8 mouse cellular contexts compared by ENCODE assay signal in the genomic region with DNA sequence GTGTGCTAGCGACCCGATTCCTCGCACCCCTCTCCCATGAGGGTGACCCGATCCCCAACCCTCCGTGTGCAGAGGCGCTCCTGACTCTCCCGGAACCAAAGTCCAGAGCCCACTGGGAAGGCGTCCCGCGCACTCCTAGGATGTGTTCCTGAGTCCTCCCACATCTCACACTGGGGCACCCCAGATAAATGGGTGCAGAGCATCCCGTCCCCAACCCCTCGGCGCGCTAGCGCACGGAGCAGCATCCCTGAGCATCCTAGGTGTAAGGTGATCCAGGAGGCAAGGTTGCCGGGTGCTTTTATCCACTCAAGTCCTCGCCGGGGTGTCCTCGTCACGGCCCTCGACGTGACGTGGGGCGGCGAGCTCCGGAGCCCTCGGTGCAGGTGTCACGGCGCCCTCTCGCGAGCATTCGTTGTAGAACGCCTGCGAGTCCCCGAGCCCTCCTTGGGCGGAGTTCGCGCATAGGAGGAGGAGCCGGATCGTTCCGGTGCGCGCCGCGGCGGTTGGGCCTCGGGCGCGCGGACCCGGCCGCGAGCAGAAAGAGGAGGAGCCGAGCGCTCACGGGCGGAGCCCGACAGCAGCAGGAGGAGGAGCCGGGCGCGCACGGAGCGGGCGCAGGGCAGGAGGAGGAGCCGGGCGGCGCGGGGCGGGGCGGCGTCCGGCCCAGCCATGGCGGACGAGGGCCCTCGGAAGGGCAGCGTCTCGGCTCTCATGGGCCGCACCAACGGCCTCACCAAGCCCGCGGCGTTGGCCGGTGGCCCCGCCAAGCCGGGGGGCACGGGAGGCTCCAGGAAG. TPM values are rescaled to one million over a fixed set of nuclear protein-coding genes. Genes with fewer than 3 reads are reported as not detected.
DNase-seq lines count a peak whose midpoint lies in the region; ATAC-seq and TF ChIP-seq lines count a peak whose summit lies in the region.

A gene (minus strand): TSS at position 373 of the 795 bp plus-strand sequence.
A gene (plus strand): TSS at position 535 of the 795 bp plus-strand sequence.

- TF ChIP-seq POLR2A in limb, embryonic 14.5 days (IDR thresholded peaks at IDR 0.05; ENCODE audit: borderline replicate concordance, extremely low read depth, insufficient read depth, insufficient read length): peak; percentile 86; the same call in 1 of the 2 replicates

- peak within 1 kb of the TSS; percentile 91 for H3K27ac ChIP-seq in embryonic facial prominence, embryonic 14.5 days (replicated peaks; ENCODE audit: low read depth, low read length)
- H3K27ac ChIP-seq in limb, embryonic 14.5 days (replicated peaks; ENCODE audit: low read depth, low read length): peak within 1 kb of the TSS; percentile 92
- peak within 1 kb of the TSS; percentile 97 for H3K27ac ChIP-seq in midbrain, postnatal 0 days (ENCODE audit: low read depth, low read length)

- H3K4me2 ChIP-seq in embryonic facial prominence, embryonic 14.5 days (ENCODE audit: low read depth, low read length): peak within 1 kb of the TSS; percentile 85
- H3K4me2 ChIP-seq in limb, embryonic 14.5 days (replicated peaks; ENCODE audit: low read depth, low read length, severe bottlenecking): peak within 1 kb of the TSS; percentile 86
- peak within 1 kb of the TSS; percentile 90 for H3K4me2 ChIP-seq in midbrain, postnatal 0 days (ENCODE audit: low read depth, low read length, poor library complexity, severe bottlenecking)

- TF ChIP-seq CTCF in midbrain, postnatal 0 days (IDR thresholded peaks at IDR 0.05): peak; percentile 82

- H3K27me3 ChIP-seq in embryonic facial prominence, embryonic 14.5 days (replicated peaks; ENCODE audit: control insufficient read depth, insufficient read depth, low read length): no peaks in the 10 kb centered on the region
- no peaks in the 10 kb centered on the region for H3K27me3 ChIP-seq in limb, embryonic 14.5 days (ENCODE audit: control insufficient read depth, insufficient read depth, low read length)
- no peaks in the 10 kb centered on the region for H3K27me3 ChIP-seq in midbrain, postnatal 0 days (ENCODE audit: insufficient read depth, low read length)

- DNase-seq in 3T3-L1 (ENCODE audit: low read depth, low spot score): peak; percentile 97
- peak; percentile 84 to 94 for DNase-seq in adrenal gland, postnatal 4 days (ENCODE audit: low spot score in 2 of 2)
- DNase-seq in embryonic facial prominence, embryonic 14.5 days (ENCODE audit: low spot score): peak; percentile 99
- peak; percentile 94 for DNase-seq in heart, adult 8-10 months (ENCODE audit: low spot score)
- peak; percentile 97 for DNase-seq in kidney, adult 9 months
- peak; percentile 97 for DNase-seq in limb, embryonic 14.5 days (ENCODE audit: low spot score)
- DNase-seq in midbrain, postnatal 0 days (ENCODE audit: low spot score): peak; percentile 98
- peak; percentile 96 to 97 for DNase-seq in spleen, postnatal 14 days (ENCODE audit: low spot score in 2 of 2)

- peak; percentile 94 for ATAC-seq in embryonic facial prominence, embryonic 14.5 days (ENCODE audit: low read depth)
- ATAC-seq in limb, embryonic 14.5 days (ENCODE audit: low FRiP score, low read depth): peak; percentile 93
- peak; percentile 94 for ATAC-seq in midbrain, postnatal 0 days (ENCODE audit: low FRiP score)

- peak within 1 kb of the TSS; percentile 93 for H3K4me3 ChIP-seq in embryonic facial prominence, embryonic 14.5 days (ENCODE audit: low read depth, low read length)
- H3K4me3 ChIP-seq in limb, embryonic 14.5 days (replicated peaks; ENCODE audit: low read length): peak within 1 kb of the TSS; percentile 96
- peak within 1 kb of the TSS; percentile 98 for H3K4me3 ChIP-seq in midbrain, postnatal 0 days (ENCODE audit: low read depth, low read length)

- H3K9me3 ChIP-seq in embryonic facial prominence, embryonic 14.5 days (ENCODE audit: control insufficient read depth, low read length): no peaks in the 10 kb centered on the region
- H3K9me3 ChIP-seq in limb, embryonic 14.5 days (ENCODE audit: control insufficient read depth, low read length): no peaks in the 10 kb centered on the region
- H3K9me3 ChIP-seq in midbrain, postnatal 0 days (ENCODE audit: low read length): no peaks in the 10 kb centered on the region

- under 1% methylated on average over 41 of the region's 87 CpGs for WGBS in embryonic facial prominence, embryonic 14.5 days
- WGBS in limb, embryonic 14.5 days: 1% methylated on average over 70 of the region's 87 CpGs
- under 1% methylated on average over 64 of the region's 87 CpGs for WGBS in midbrain, postnatal 0 days

- H3K36me3 ChIP-seq in embryonic facial prominence, embryonic 14.5 days (ENCODE audit: control insufficient read depth, insufficient read depth, low read length): peaks cover 5% of the 10 kb centered on the region
- peaks cover 9% of the 10 kb centered on the region for H3K36me3 ChIP-seq in limb, embryonic 14.5 days (ENCODE audit: control insufficient read depth, insufficient read depth, low read length)
- H3K36me3 ChIP-seq in midbrain, postnatal 0 days (ENCODE audit: insufficient read depth, low read length): no peaks in the 10 kb centered on the region

- peaks cover 13% of the 10 kb centered on the region; the same call in 1 of the 2 replicates for H3K4me1 ChIP-seq in embryonic facial prominence, embryonic 14.5 days (ENCODE audit: control insufficient read depth, insufficient read depth, low read length)
- peaks cover 14% of the 10 kb centered on the region for H3K4me1 ChIP-seq in limb, embryonic 14.5 days (ENCODE audit: control insufficient read depth, insufficient read depth, low read length)
- peaks cover 7% of the 10 kb centered on the region; the same call in 1 of the 2 replicates for H3K4me1 ChIP-seq in midbrain, postnatal 0 days (ENCODE audit: insufficient read depth, low read length)

- H3K9ac ChIP-seq in embryonic facial prominence, embryonic 14.5 days (ENCODE audit: low read depth, low read length): peak within 1 kb of the TSS; percentile 97
- peak within 1 kb of the TSS; percentile 96 for H3K9ac ChIP-seq in limb, embryonic 14.5 days (ENCODE audit: low read depth, low read length, severe bottlenecking)
- H3K9ac ChIP-seq in midbrain, postnatal 0 days (replicated peaks; ENCODE audit: low read length, poor library complexity, severe bottlenecking): peak within 1 kb of the TSS; percentile 95

RNA-seq across cellular contexts. Expression of the first gene that starts in this region (rescaled TPM):
- total RNA-seq in adrenal gland, postnatal 4 days (2021): 10 to 100 TPM; 26.9 to 28.7 TPM
- 32.6 and 34.7 TPM in 2 replicates for polyA plus RNA-seq in embryonic facial prominence, embryonic 14.5 days (2014; fragmentation: Nextera tagmentation; extraction: Ambion mirVana)
- 1 to 10 TPM; 8.4 to 9.7 (median 9.4) TPM for total RNA-seq in heart, adult 8-10 months (2022)
- polyA plus RNA-seq in limb, embryonic 14.5 days (2012; rRNA removed): 35.9 and 40.7 TPM in 2 replicates
- polyA plus RNA-seq in limb, embryonic 14.5 days (2014; fragmentation: Nextera tagmentation; extraction: Ambion mirVana): 34.8 and 39.2 TPM in 2 replicates
- 32.2 and 32.7 TPM in 2 replicates for total RNA-seq in midbrain, postnatal 0 days (2014; rRNA removed)
- polyA plus RNA-seq in midbrain, postnatal 0 days (2015; fragmentation: Nextera tagmentation; extraction: Ambion mirVana): 26.8 and 29.0 TPM in 2 replicates

RNA-seq across cellular contexts. Expression of the second gene that starts in this region (rescaled TPM):
- total RNA-seq in adrenal gland, postnatal 4 days (2021): 100 to 1,000 TPM; 135 to 137 TPM
- polyA plus RNA-seq in embryonic facial prominence, embryonic 14.5 days (2014; fragmentation: Nextera tagmentation; extraction: Ambion mirVana): 115 and 117 TPM in 2 replicates
- 10 to 100 TPM; 75.8 to 84.1 (median 80.2) TPM for total RNA-seq in heart, adult 8-10 months (2022)
- 81.6 and 83.7 TPM in 2 replicates for polyA plus RNA-seq in limb, embryonic 14.5 days (2012; rRNA removed)
- polyA plus RNA-seq in limb, embryonic 14.5 days (2014; fragmentation: Nextera tagmentation; extraction: Ambion mirVana): 110 and 115 TPM in 2 replicates
- total RNA-seq in midbrain, postnatal 0 days (2014; rRNA removed): 100 and 106 TPM in 2 replicates
- polyA plus RNA-seq in midbrain, postnatal 0 days (2015; fragmentation: Nextera tagmentation; extraction: Ambion mirVana): 57.3 and 59.3 TPM in 2 replicates

Comparison
In these comparisons a context has a peak if more than half of its experiments do, and no peak if none do; other contexts are left out.
1. Peak in every context shown above with its lines: DNase-seq, ATAC-seq, H3K4me3 ChIP-seq and H3K27ac ChIP-seq.